Mouse (Mus musculus) A20 (cell line): ENCODE data around the gene Myl7.

Experiments
- DNase-seq: peaks from one replicate; pipeline ENCODE4 v3.0.0-alpha.2; 2011; ENCODE audit warnings: low read depth, low spot score

The Myl7 gene

GRCm38 (mm10) chr11:5862394-5863105, 36.0 kb downstream of the Myl7 start:
- DNase-seq = no peak

GRCm38 (mm10) chr11:5861678-5862393, 36.7 kb downstream of the Myl7 start, which contains the start of gene Aebp1:
Aebp1 (plus strand) TSS chr11:5861947.
- no peak for DNase-seq

GRCm38 (mm10) chr11:5860639-5861038, 37.9 kb downstream of the Myl7 start:
- DNase-seq = no peak

GRCm38 (mm10) chr11:5859883-5860550, 38.6 kb downstream of the Myl7 start:
- no peak for DNase-seq

- DNase-seq = peak; percentile 25
These were observed 39.9 kb downstream of the Myl7 start for GRCm38 (mm10) chr11:5858723-5859122.

- no peak for DNase-seq
These were observed 42.0 kb downstream of the Myl7 start for GRCm38 (mm10) chr11:5856479-5857130.

- DNase-seq = no peak
These were observed 42.7 kb downstream of the Myl7 start for GRCm38 (mm10) chr11:5855902-5856301.

GRCm38 (mm10) chr11:5855481-5855880, 43.1 kb downstream of the Myl7 start:
- DNase-seq = no peak

- no peak for DNase-seq
These were observed 46.3 kb downstream of the Myl7 start for GRCm38 (mm10) chr11:5852314-5852713.

- DNase-seq = no peak
These were observed 47.4 kb downstream of the Myl7 start for GRCm38 (mm10) chr11:5851021-5851736.

- no peak for DNase-seq
These were observed 48.1 kb downstream of the Myl7 start for GRCm38 (mm10) chr11:5850452-5850851.

GRCm38 (mm10) chr11:5849316-5849715, 49.3 kb downstream of the Myl7 start:
- no peak for DNase-seq

GRCm38 (mm10) chr11:5848741-5849140, 49.8 kb downstream of the Myl7 start:
- DNase-seq = no peak

- no peak for DNase-seq
These were observed 51.8 kb downstream of the Myl7 start for GRCm38 (mm10) chr11:5846639-5847345.
